Mouse (Mus musculus): Measurements from ENCODE around the gene Gm11037. TPM values are rescaled to one million over a fixed set of nuclear protein-coding genes. Genes with fewer than 3 reads are reported as not detected.

The Gm11037 gene
- polyA plus RNA-seq, 1 experiment from 2014 or later = not detected

GRCm38 (mm10) chr2:131140533-131140905 lies 7.2 kb downstream of the Gm11037 start:
- Histone ChIP-seq H3K4me1 (replicated peaks; ENCODE audit: control insufficient read depth, insufficient read depth, low read length) (no peaks in the 10 kb centered on the region; the same call in 1 of the 2 replicates), H3K27ac (ENCODE audit: low read depth, low read length) (no peak overlapping the region), H3K27me3 (ENCODE audit: control insufficient read depth, insufficient read depth, low read length) (no peaks in the 10 kb centered on the region), H3K4me3 (ENCODE audit: low read depth, low read length) (no peak overlapping the region), H3K4me2 (replicated peaks; ENCODE audit: low read depth, low read length) (no peak overlapping the region), H3K9me3 (ENCODE audit: control insufficient read depth, low read length) (no peaks in the 10 kb centered on the region), H3K36me3 (ENCODE audit: control insufficient read depth, insufficient read depth, low read length) (peaks cover 6% of the 10 kb centered on the region), H3K9ac (ENCODE audit: low read depth, low read length) (no peak overlapping the region)
- 82% methylated on average over 5 of the region's 5 CpGs for WGBS
- ATAC-seq (ENCODE audit: low FRiP score) (no peak), DNase-seq (ENCODE audit: low spot score) (no peak)

- no peak overlapping the region for H3K4me2 ChIP-seq (replicated peaks; ENCODE audit: low read depth, low read length)
- no peak overlapping the region for H3K9ac ChIP-seq (ENCODE audit: low read depth, low read length)
- WGBS = 92% methylated on average over 8 of the region's 8 CpGs
- H3K4me1 ChIP-seq (replicated peaks; ENCODE audit: control insufficient read depth, insufficient read depth, low read length) = no peaks in the 10 kb centered on the region; the same call in 1 of the 2 replicates
- H3K27me3 ChIP-seq (ENCODE audit: control insufficient read depth, insufficient read depth, low read length) = no peaks in the 10 kb centered on the region
- DNase-seq (ENCODE audit: low spot score) (no peak), ATAC-seq (ENCODE audit: low FRiP score) (no peak)
- H3K4me3 ChIP-seq (ENCODE audit: low read depth, low read length) = no peak overlapping the region
- H3K36me3 ChIP-seq (ENCODE audit: control insufficient read depth, insufficient read depth, low read length) = peaks cover 6% of the 10 kb centered on the region
- H3K27ac ChIP-seq (ENCODE audit: low read depth, low read length) = no peak overlapping the region
- no peaks in the 10 kb centered on the region for H3K9me3 ChIP-seq (ENCODE audit: control insufficient read depth, low read length)
Measured at GRCm38 (mm10) chr2:131141336-131141986, 8.2 kb downstream of the Gm11037 start.

GRCm38 (mm10) chr2:131142592-131142991 lies 9.3 kb downstream of the Gm11037 start:
- WGBS = 29% methylated on average over 18 of the region's 18 CpGs
- peaks cover 6% of the 10 kb centered on the region for H3K36me3 ChIP-seq (ENCODE audit: control insufficient read depth, insufficient read depth, low read length)
- no peak overlapping the region for H3K27ac ChIP-seq (ENCODE audit: low read depth, low read length)
- H3K9ac ChIP-seq (ENCODE audit: low read depth, low read length) = no peak overlapping the region
- DNase-seq (ENCODE audit: low spot score) (peak; percentile 77), ATAC-seq (ENCODE audit: low FRiP score) (peak; percentile 45)
- H3K4me3 ChIP-seq (ENCODE audit: low read depth, low read length) = no peak overlapping the region
- H3K4me1 ChIP-seq (replicated peaks; ENCODE audit: control insufficient read depth, insufficient read depth, low read length) = no peaks in the 10 kb centered on the region; the same call in 1 of the 2 replicates
- H3K4me2 ChIP-seq (replicated peaks; ENCODE audit: low read depth, low read length) = no peak overlapping the region
- H3K9me3 ChIP-seq (ENCODE audit: control insufficient read depth, low read length) = no peaks in the 10 kb centered on the region
- no peaks in the 10 kb centered on the region for H3K27me3 ChIP-seq (ENCODE audit: control insufficient read depth, insufficient read depth, low read length)

GRCm38 (mm10) chr2:131143007-131143780 lies 9.9 kb downstream of the Gm11037 start:
- Histone ChIP-seq H3K27ac (ENCODE audit: low read depth, low read length) (no peak overlapping the region), H3K9me3 (ENCODE audit: control insufficient read depth, low read length) (no peaks in the 10 kb centered on the region), H3K36me3 (ENCODE audit: control insufficient read depth, insufficient read depth, low read length) (peaks cover 10% of the 10 kb centered on the region), H3K9ac (ENCODE audit: low read depth, low read length) (no peak overlapping the region), H3K4me3 (ENCODE audit: low read depth, low read length) (no peak overlapping the region), H3K4me2 (replicated peaks; ENCODE audit: low read depth, low read length) (no peak overlapping the region), H3K27me3 (ENCODE audit: control insufficient read depth, insufficient read depth, low read length) (no peaks in the 10 kb centered on the region), H3K4me1 (replicated peaks; ENCODE audit: control insufficient read depth, insufficient read depth, low read length) (no peaks in the 10 kb centered on the region; the same call in 1 of the 2 replicates)
- WGBS = 67% methylated on average over 22 of the region's 22 CpGs
- peak; percentile 10; the same call in 1 of the 2 replicates for ATAC-seq (ENCODE audit: low FRiP score)
- no peak for DNase-seq (ENCODE audit: low spot score)

- Histone ChIP-seq H3K27me3 (ENCODE audit: control insufficient read depth, insufficient read depth, low read length) (no peaks in the 10 kb centered on the region), H3K36me3 (ENCODE audit: control insufficient read depth, insufficient read depth, low read length) (peaks cover 10% of the 10 kb centered on the region), H3K9ac (ENCODE audit: low read depth, low read length) (no peak overlapping the region), H3K9me3 (ENCODE audit: control insufficient read depth, low read length) (no peaks in the 10 kb centered on the region), H3K27ac (ENCODE audit: low read depth, low read length) (no peak overlapping the region), H3K4me2 (replicated peaks; ENCODE audit: low read depth, low read length) (no peak overlapping the region), H3K4me3 (ENCODE audit: low read depth, low read length) (no peak overlapping the region), H3K4me1 (replicated peaks; ENCODE audit: control insufficient read depth, insufficient read depth, low read length) (no peaks in the 10 kb centered on the region; the same call in 1 of the 2 replicates)
- DNase-seq (ENCODE audit: low spot score) (no peak), ATAC-seq (ENCODE audit: low FRiP score) (no peak)
- WGBS = 65% methylated on average over 13 of the region's 13 CpGs
Measured at GRCm38 (mm10) chr2:131145121-131145520, 11.8 kb downstream of the Gm11037 start.

- H3K4me3 ChIP-seq (ENCODE audit: low read depth, low read length) = no peak overlapping the region
- H3K4me1 ChIP-seq (replicated peaks; ENCODE audit: control insufficient read depth, insufficient read depth, low read length) = no peaks in the 10 kb centered on the region; the same call in 1 of the 2 replicates
- no peaks in the 10 kb centered on the region for H3K9me3 ChIP-seq (ENCODE audit: control insufficient read depth, low read length)
- no peak overlapping the region for H3K9ac ChIP-seq (ENCODE audit: low read depth, low read length)
- H3K27me3 ChIP-seq (ENCODE audit: control insufficient read depth, insufficient read depth, low read length) = no peaks in the 10 kb centered on the region
- WGBS = 88% methylated on average over 2 of the region's 2 CpGs
- ATAC-seq (ENCODE audit: low FRiP score) (no peak), DNase-seq (ENCODE audit: low spot score) (no peak)
- peaks cover 10% of the 10 kb centered on the region for H3K36me3 ChIP-seq (ENCODE audit: control insufficient read depth, insufficient read depth, low read length)
- H3K27ac ChIP-seq (ENCODE audit: low read depth, low read length) = no peak overlapping the region
- no peak overlapping the region for H3K4me2 ChIP-seq (replicated peaks; ENCODE audit: low read depth, low read length)
Measured at GRCm38 (mm10) chr2:131145536-131145935, 12.2 kb downstream of the Gm11037 start.

GRCm38 (mm10) chr2:131146193-131147042 lies 13.1 kb downstream of the Gm11037 start:
- H3K27me3 ChIP-seq (ENCODE audit: control insufficient read depth, insufficient read depth, low read length) = no peaks in the 10 kb centered on the region
- H3K27ac ChIP-seq (ENCODE audit: low read depth, low read length) = no peak overlapping the region
- 92% methylated on average over 21 of the region's 21 CpGs for WGBS

GRCm38 (mm10) chr2:131147043-131147365 lies 13.7 kb downstream of the Gm11037 start:
- Histone ChIP-seq H3K4me3 (ENCODE audit: low read depth, low read length) (no peak overlapping the region), H3K27ac (ENCODE audit: low read depth, low read length) (no peak overlapping the region), H3K9ac (ENCODE audit: low read depth, low read length) (no peak overlapping the region), H3K4me2 (replicated peaks; ENCODE audit: low read depth, low read length) (no peak overlapping the region), H3K9me3 (ENCODE audit: control insufficient read depth, low read length) (no peaks in the 10 kb centered on the region), H3K36me3 (ENCODE audit: control insufficient read depth, insufficient read depth, low read length) (peaks cover 10% of the 10 kb centered on the region), H3K27me3 (ENCODE audit: control insufficient read depth, insufficient read depth, low read length) (no peaks in the 10 kb centered on the region), H3K4me1 (replicated peaks; ENCODE audit: control insufficient read depth, insufficient read depth, low read length) (no peaks in the 10 kb centered on the region; the same call in 1 of the 2 replicates)
- ATAC-seq (ENCODE audit: low FRiP score) (no peak), DNase-seq (ENCODE audit: low spot score) (no peak)
- WGBS = 92% methylated on average over 8 of the region's 8 CpGs

More at GRCm38 (mm10) chr2:131146193-131147042, 13.1 kb downstream of the Gm11037 start:
- no peak for ATAC-seq (ENCODE audit: low FRiP score)
- no peaks in the 10 kb centered on the region for H3K9me3 ChIP-seq (ENCODE audit: control insufficient read depth, low read length)
- no peaks in the 10 kb centered on the region; the same call in 1 of the 2 replicates for H3K4me1 ChIP-seq (replicated peaks; ENCODE audit: control insufficient read depth, insufficient read depth, low read length)
- no peak overlapping the region for H3K9ac ChIP-seq (ENCODE audit: low read depth, low read length)
- peaks cover 10% of the 10 kb centered on the region for H3K36me3 ChIP-seq (ENCODE audit: control insufficient read depth, insufficient read depth, low read length)
- H3K4me3 ChIP-seq (ENCODE audit: low read depth, low read length) = no peak overlapping the region
- no peak overlapping the region for H3K4me2 ChIP-seq (replicated peaks; ENCODE audit: low read depth, low read length)
- no peak for DNase-seq (ENCODE audit: low spot score)

Measured in hindbrain, embryonic 11.5 days (tissue).